Mouse (Mus musculus) neural tube, embryonic 11.5 days (tissue): ENCODE measurements at regions not wholly inside any gene's neighbourhood (a gene's known extent, or its start where the extent isn't known, plus 50 kb on each side); places are given as distances from the start of the nearest gene placed in this dataset.

ENCODE experiments used
- ATAC-seq: fragments of 200-750 bp; cut with Nextera tagmentation; 2 replicates; pipeline ENCODE4 v1.8.0; 2017; ENCODE audit warnings: moderate number of reproducible peaks, mild to moderate bottlenecking, moderate TSS enrichment, moderate library complexity; ENCODE audit not compliant: insufficient read depth, low FRiP score, low TSS enrichment
- DNase-seq: peaks from one replicate; pipeline ENCODE4 v3.0.0-alpha.2; 2015; ENCODE audit warnings: low spot score
- H3K27ac ChIP-seq: fragments of 300-500 bp; sonication (generic); 2 replicates; pipeline ENCODE4 v1.5.1; 2014; ENCODE audit warnings: low read depth, mild to moderate bottlenecking, low read length
- H3K27me3 ChIP-seq: fragments of 300-500 bp; sonication (generic); 2 replicates; pipeline ENCODE4 v1.6.1; 2014; ENCODE audit warnings: mild to moderate bottlenecking, low read length, mixed read lengths; ENCODE audit not compliant: control insufficient read depth, insufficient read depth
- H3K36me3 ChIP-seq: fragments of 300-500 bp; sonication (generic); 2 replicates; pipeline ENCODE4 v1.6.1; 2014; ENCODE audit warnings: mild to moderate bottlenecking, low read length, moderate library complexity, mixed read lengths; ENCODE audit not compliant: control insufficient read depth, insufficient read depth
- H3K4me1 ChIP-seq: fragments of 300-500 bp; sonication (generic); 2 replicates; pipeline ENCODE4 v1.6.1; 2014; ENCODE audit warnings: low read length, mixed read lengths; ENCODE audit not compliant: control insufficient read depth, insufficient read depth
- H3K4me2 ChIP-seq: fragments of 300-500 bp; sonication (generic); 2 replicates; pipeline ENCODE4 v1.6.1; 2014; ENCODE audit warnings: low read depth, mild to moderate bottlenecking, moderate library complexity
- H3K4me3 ChIP-seq: fragments of 300-500 bp; sonication (generic); 2 replicates; pipeline ENCODE4 v1.5.1; 2014; ENCODE audit warnings: low read depth, low read length
- H3K9ac ChIP-seq: fragments of 300-500 bp; sonication (generic); 2 replicates; pipeline ENCODE4 v1.6.1; 2014; ENCODE audit warnings: mild to moderate bottlenecking, low read length
- H3K9me3 ChIP-seq: fragments of 300-500 bp; sonication (generic); 2 replicates; pipeline ENCODE4 v1.6.1; 2016; ENCODE audit warnings: low read length; ENCODE audit not compliant: control insufficient read depth
- WGBS: fragments of 180-500 bp; shearing (Covaris S2); extraction: QIAGEN DNeasy Blood & Tissue Kit; methylation state at CpG from one replicate; pipeline ENCODE4 v1.1.7; 2014; 5-methylcytosine and 5-hydroxymethylcytosine counted together

DNA sequence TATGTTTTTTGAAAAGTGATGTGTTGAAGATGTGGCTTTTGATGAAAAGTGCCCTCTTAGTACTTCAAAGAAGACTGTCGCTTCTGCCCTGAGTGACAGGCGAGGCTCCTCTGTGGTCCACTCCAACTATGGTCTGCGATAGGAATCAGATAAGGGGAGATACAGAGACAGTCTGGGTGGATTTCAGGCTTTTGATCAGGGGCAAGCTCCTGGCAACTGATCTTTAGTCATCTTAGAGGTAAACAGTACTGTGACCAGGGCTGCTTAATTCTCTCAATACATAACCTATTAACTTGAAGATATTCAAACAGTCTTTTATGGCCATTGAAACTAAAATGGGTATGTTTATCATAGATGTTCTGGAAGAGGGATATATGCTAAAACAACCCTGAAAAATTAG lies 335.6 kb upstream of the Arglu1 start:
- H3K4me3 ChIP-seq, result no peak overlapping the region
- H3K9ac ChIP-seq, result no peak overlapping the region
- DNase-seq, result no peak
- H3K9me3 ChIP-seq, result no peaks in the 10 kb centered on the region
- H3K4me1 ChIP-seq, result no peaks in the 10 kb centered on the region
- ATAC-seq, result no peak
- no peak overlapping the region for H3K4me2 ChIP-seq
- no peaks in the 10 kb centered on the region for H3K27me3 ChIP-seq
- WGBS, result 92% methylated on average over 3 of the region's 3 CpGs
- no peak overlapping the region for H3K27ac ChIP-seq
- no peaks in the 10 kb centered on the region for H3K36me3 ChIP-seq

DNA sequence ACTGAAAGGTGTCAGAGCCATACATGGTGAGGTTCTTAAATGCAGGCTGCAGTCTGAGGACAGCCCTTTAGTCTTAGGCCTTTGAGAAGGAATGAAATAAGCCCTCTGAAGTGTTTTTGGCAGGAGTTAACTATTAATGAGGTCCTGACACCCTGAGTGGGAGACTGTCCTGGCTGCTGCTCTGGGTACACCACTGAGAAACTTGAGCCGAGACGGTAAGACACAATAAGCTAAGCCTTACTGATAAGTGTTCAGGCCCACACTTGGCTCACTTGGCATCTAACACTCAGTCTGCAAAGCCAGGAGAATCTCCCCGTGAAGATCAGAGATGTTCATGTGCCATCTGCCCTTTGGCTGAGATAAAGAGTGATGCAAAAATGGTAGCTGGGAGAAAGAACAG lies 335.1 kb upstream of the Arglu1 start:
- WGBS, result 82% methylated on average over 3 of the region's 3 CpGs
- H3K4me3 ChIP-seq, result no peak overlapping the region
- no peak overlapping the region for H3K4me2 ChIP-seq

DNA sequence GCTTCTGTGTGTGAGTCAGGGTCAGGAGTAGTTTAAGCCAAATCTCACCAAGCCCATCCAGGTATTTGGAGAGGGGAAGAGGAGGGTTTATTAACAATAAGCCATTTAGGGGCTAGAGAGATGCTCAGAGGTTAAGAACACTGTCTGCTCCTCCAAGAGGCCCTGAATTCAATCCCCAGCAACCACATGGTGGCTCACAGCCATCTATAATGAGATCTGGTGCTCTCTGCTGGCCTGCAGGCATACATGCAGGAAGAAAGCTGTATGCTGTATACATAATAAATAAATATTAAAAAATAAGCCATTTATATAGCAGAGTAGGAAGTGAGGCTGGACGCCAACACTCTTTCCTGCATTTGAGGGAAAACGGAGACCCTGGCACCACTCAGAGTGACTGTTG lies 330.4 kb upstream of the Arglu1 start:
- Histone ChIP-seq H3K4me1 (no peaks in the 10 kb centered on the region), H3K36me3 (no peaks in the 10 kb centered on the region), H3K27me3 (no peaks in the 10 kb centered on the region), H3K9ac (no peak overlapping the region), H3K4me3 (no peak overlapping the region), H3K4me2 (no peak overlapping the region), H3K9me3 (no peaks in the 10 kb centered on the region), H3K27ac (no peak overlapping the region)
- 91% methylated on average over 2 of the region's 2 CpGs for WGBS
- ATAC-seq (no peak), DNase-seq (no peak)

More for the DNA sequence above, 335.1 kb upstream of the Arglu1 start:
- Histone ChIP-seq H3K4me1 (no peaks in the 10 kb centered on the region), H3K9me3 (no peaks in the 10 kb centered on the region), H3K9ac (no peak overlapping the region), H3K27ac (no peak overlapping the region), H3K27me3 (no peaks in the 10 kb centered on the region), H3K36me3 (no peaks in the 10 kb centered on the region)
- ATAC-seq, result no peak
- no peak for DNase-seq

DNA sequence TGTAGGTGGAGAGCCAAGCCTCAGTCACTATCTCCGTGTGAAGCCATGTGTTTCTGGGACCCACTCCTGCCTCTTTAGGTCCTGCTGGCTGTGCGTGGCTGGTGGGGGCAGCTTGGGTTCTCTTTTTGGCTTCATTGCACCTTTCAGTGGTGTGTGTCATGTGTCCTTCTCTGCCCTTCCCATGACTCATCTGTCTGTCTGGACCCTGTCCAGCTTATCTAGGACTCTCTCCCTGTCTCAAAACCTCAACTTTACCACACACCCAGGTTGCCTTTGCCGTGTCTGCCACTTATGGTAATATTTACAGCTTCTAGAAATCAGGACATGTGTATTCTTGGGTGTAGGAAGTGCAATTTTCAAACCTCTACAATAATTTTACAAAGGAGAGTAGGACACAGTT lies 329.9 kb upstream of the Arglu1 start:
- no peaks in the 10 kb centered on the region for H3K9me3 ChIP-seq
- no peak overlapping the region for H3K4me2 ChIP-seq
- no peak overlapping the region for H3K27ac ChIP-seq
- WGBS, result 87% methylated on average over 3 of the region's 3 CpGs
- ATAC-seq, result no peak
- no peak overlapping the region for H3K9ac ChIP-seq
- DNase-seq, result no peak
- H3K4me3 ChIP-seq, result no peak overlapping the region
- H3K4me1 ChIP-seq, result no peaks in the 10 kb centered on the region
- no peaks in the 10 kb centered on the region for H3K36me3 ChIP-seq
- no peaks in the 10 kb centered on the region for H3K27me3 ChIP-seq

DNA sequence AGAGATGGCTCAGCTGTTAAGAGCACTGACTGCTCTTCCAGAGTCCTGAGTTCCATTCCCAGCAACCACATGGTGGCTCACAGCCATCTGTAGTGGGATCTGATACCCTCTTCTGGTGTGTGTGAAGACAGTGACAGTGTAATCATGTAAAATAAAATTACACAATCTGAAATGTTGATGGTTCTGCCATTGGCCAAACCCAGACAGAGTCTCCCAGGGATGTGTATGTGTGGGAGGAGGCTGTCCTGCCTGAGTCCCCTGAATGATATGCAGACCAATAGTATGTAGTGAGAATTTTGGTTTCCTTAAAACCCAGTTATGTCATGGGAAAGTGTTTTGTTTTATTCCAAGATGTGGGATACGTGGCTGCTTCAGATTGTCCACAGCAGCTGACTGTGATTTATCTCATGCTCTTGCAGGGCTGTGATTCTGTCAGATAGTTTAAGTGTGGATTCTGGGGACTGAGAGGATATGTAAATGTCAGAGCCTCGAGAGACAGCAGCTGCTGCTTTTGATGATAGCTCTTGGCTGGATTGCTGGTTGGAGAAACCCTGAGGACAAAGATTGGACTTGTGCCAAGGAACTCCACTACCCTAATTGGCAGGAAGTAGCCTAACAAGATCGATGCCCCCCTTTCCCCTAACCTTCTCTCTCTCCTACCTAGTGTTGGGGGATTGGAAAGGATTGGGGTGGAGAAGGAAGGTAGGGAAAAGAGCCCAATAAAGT lies 321.6 kb upstream of the Arglu1 start:
- H3K4me1 ChIP-seq, result no peaks in the 10 kb centered on the region
- ATAC-seq (no peak), DNase-seq (no peak)
- H3K36me3 ChIP-seq, result no peaks in the 10 kb centered on the region
- 61% methylated on average over 3 of the region's 3 CpGs for WGBS
- no peak overlapping the region for H3K27ac ChIP-seq
- H3K9ac ChIP-seq, result no peak overlapping the region
- no peaks in the 10 kb centered on the region for H3K9me3 ChIP-seq
- no peak overlapping the region for H3K4me2 ChIP-seq
- H3K27me3 ChIP-seq, result no peaks in the 10 kb centered on the region
- H3K4me3 ChIP-seq, result no peak overlapping the region

DNA sequence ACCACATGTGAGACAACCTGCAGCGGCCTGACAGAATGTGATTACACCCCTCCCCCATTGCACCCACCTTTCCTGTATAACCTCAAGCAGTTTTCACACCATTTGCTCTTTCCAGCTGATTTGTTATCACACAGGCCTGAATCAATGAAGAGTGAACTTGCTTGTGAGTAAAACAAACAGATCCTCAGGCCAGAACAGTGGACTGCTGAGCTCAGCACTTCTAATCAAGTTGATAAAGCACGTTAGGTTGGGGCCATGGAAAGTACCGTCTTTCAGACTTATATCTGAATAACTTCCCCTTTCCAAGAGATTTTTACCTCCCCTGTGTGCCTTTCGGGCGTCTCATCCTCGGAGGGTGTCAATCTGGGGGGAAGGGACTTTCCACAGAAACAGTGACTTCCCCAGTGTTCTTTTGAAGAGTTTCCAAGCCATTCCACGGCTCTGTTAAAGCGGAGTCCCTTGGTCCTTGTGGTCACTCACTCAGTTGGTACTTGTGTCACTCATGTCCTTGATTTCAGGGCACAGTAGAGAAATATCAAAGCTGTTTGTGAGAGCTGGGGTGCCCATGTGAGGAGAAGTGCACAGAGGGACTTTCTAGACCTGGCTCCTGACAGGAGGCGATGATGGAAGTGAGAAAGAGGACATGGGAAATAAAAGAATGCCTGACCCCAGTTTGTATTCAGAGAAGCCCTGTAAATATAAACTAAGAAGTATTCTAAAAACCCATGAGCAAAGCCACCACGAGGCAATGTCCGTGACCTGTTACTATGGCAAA lies 317.9 kb upstream of the Arglu1 start:
- no peak for ATAC-seq
- no peak overlapping the region for H3K4me2 ChIP-seq
- no peaks in the 10 kb centered on the region for H3K4me1 ChIP-seq
- H3K9me3 ChIP-seq, result no peaks in the 10 kb centered on the region
- DNase-seq, result no peak
- H3K4me3 ChIP-seq, result no peak overlapping the region
- WGBS, result 80% methylated on average over 11 of the region's 11 CpGs
- H3K27me3 ChIP-seq, result no peaks in the 10 kb centered on the region
- H3K27ac ChIP-seq, result no peak overlapping the region
- no peaks in the 10 kb centered on the region for H3K36me3 ChIP-seq
- no peak overlapping the region for H3K9ac ChIP-seq

DNA sequence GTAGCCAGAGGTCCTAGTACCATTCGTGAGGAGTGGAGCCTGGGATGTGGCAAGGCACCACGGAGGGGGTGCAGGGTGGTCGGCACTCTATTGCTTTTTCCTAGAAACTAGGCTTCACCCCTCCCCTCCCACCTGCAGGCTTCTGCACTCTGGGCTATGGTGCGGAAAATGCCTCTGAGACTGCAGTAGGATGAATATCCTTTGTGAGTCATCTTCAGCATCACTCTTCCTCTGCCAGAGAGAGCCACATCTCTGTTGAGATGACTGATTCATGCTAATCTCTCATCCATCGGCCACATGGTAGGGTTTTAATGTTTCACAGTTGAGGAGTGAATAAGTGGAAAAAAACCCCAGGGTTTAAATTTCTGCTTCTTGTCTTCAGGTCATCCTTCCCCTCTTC lies 309.6 kb upstream of the Arglu1 start:
- H3K36me3 ChIP-seq, result no peaks in the 10 kb centered on the region
- H3K27ac ChIP-seq, result no peak overlapping the region
- 84% methylated on average over 5 of the region's 5 CpGs for WGBS
- no peaks in the 10 kb centered on the region for H3K9me3 ChIP-seq
- no peak for DNase-seq
- 0 out of 2 replicates have a peak, but pooled peaks cover 3% of the 10 kb centered on the region for H3K4me1 ChIP-seq
- H3K4me2 ChIP-seq, result no peak overlapping the region
- H3K27me3 ChIP-seq, result no peaks in the 10 kb centered on the region
- no peak overlapping the region for H3K4me3 ChIP-seq
- no peak for ATAC-seq
- H3K9ac ChIP-seq, result no peak overlapping the region

DNA sequence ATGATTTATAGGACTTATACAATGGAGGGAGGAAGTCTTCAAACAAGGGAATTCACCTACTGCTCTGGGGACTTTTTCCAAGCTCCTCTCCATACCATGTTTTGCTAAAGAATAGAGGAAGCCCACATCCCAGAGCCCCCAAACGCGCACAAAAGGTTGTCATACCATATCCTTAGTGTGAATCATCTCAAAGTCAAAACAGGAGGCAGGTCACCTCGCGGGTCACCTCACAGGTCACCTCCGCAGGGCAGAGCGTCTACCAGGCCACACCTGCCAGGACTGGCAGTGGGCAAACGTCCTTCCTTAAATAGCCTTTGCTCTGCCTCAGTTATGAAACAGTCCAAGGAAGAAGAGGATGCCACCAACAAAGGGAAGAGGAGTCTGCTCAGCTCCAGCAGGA lies 307.3 kb upstream of the Arglu1 start:
- Histone ChIP-seq H3K4me1 (peaks cover 6% of the 10 kb centered on the region; the same call in 1 of the 2 replicates), H3K9ac (no peak overlapping the region), H3K36me3 (no peaks in the 10 kb centered on the region), H3K4me2 (no peak overlapping the region), H3K9me3 (no peaks in the 10 kb centered on the region), H3K27ac (no peak overlapping the region), H3K27me3 (no peaks in the 10 kb centered on the region), H3K4me3 (no peak overlapping the region)
- WGBS, result 73% methylated on average over 7 of the region's 7 CpGs
- DNase-seq, result no peak
- no peak for ATAC-seq
